Mouse (Mus musculus) E14TG2a.4 (cell line): ENCODE results near the gene Arhgap10.

Experiments
- H3K27me3 ChIP-seq: 2 replicates; pipeline ENCODE4 v1.6.1; 2014; ENCODE audit warnings: low read length, control low read depth; ENCODE audit not compliant: insufficient read depth
- H3K36me3 ChIP-seq: 2 replicates; pipeline ENCODE4 v1.6.1; 2014; ENCODE audit warnings: low read length, control low read depth; ENCODE audit not compliant: insufficient read depth
- H3K4me1 ChIP-seq: replicated peaks from 2 replicates; pipeline ENCODE4 v1.6.1; 2014; ENCODE audit warnings: low read depth, low read length, control low read depth
- H3K4me3 ChIP-seq: replicated peaks from 2 replicates; pipeline ENCODE4 v1.5.1; 2014; ENCODE audit warnings: mild to moderate bottlenecking, low read length
- H3K9me3 ChIP-seq: 2 replicates; pipeline ENCODE4 v1.6.1; 2014; ENCODE audit warnings: low read length, control low read depth
- CTCF ChIP-seq: conservative IDR thresholded peaks from 2 replicates; pipeline ENCODE4 v1.5.1; 2014; ENCODE audit warnings: low read length
- NANOG ChIP-seq: IDR thresholded peaks from 2 replicates; pipeline ENCODE4 v1.6.1; 2014; ENCODE audit warnings: borderline replicate concordance, low read length, mixed read lengths
- POU5F1 ChIP-seq: IDR thresholded peaks from 2 replicates; pipeline ENCODE4 v1.6.1; 2014; ENCODE audit warnings: low read length, borderline replicate concordance

Arhgap10 gene

DNA sequence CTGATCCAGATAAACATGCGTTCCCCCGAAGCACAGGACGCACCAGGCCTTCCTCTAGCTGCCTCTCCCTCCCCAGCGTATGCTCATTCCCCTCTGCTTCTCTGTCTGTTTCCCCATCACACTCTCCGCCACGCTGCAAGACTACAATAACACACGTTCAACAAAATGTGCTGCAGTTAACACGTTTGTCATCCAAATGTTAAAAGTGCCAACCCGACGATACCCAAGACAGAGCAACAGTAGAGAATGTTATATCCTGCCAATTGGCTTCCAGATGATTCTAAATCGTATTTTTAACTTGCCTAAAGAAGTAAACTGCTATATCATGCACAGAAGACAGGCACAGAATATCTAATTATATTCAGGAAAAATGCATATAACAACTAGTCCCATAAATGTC is 223.2 kb downstream of the Arhgap10 start:
- Histone ChIP-seq H3K9me3 (peaks cover 55% of the 10 kb centered on the region), H3K4me1 (no peaks in the 10 kb centered on the region), H3K36me3 (no peaks in the 10 kb centered on the region), H3K27me3 (no peaks in the 10 kb centered on the region), H3K4me3 (no peak overlapping the region)
- TF ChIP-seq POU5F1: no peak
- no peak for TF ChIP-seq CTCF
- no peak for TF ChIP-seq NANOG

GRCm38 (mm10) chr8:77292649-77293048 is 225.1 kb downstream of the Arhgap10 start:
- Histone ChIP-seq H3K36me3 (no peaks in the 10 kb centered on the region), H3K9me3 (peaks cover 41% of the 10 kb centered on the region), H3K4me1 (no peaks in the 10 kb centered on the region), H3K4me3 (no peak overlapping the region), H3K27me3 (no peaks in the 10 kb centered on the region)
- TF ChIP-seq POU5F1: no peak
- no peak for TF ChIP-seq NANOG
- no peak for TF ChIP-seq CTCF

- TF ChIP-seq CTCF (no peak), POU5F1 (no peak), NANOG (no peak)
- no peaks in the 10 kb centered on the region for H3K36me3 ChIP-seq
- no peaks in the 10 kb centered on the region for H3K27me3 ChIP-seq
- no peak overlapping the region for H3K4me3 ChIP-seq
- H3K4me1 ChIP-seq: no peaks in the 10 kb centered on the region
- peaks cover 36% of the 10 kb centered on the region for H3K9me3 ChIP-seq
Measured at GRCm38 (mm10) chr8:77292120-77292519, 225.6 kb downstream of the Arhgap10 start.

GRCm38 (mm10) chr8:77288492-77288891 is 229.3 kb downstream of the Arhgap10 start:
- H3K36me3 ChIP-seq: no peaks in the 10 kb centered on the region
- no peaks in the 10 kb centered on the region for H3K4me1 ChIP-seq
- TF ChIP-seq POU5F1 (no peak), CTCF (no peak), NANOG (no peak)
- H3K27me3 ChIP-seq: no peaks in the 10 kb centered on the region
- H3K4me3 ChIP-seq: no peak overlapping the region
- H3K9me3 ChIP-seq: peaks cover 11% of the 10 kb centered on the region; the same call in 1 of the 2 replicates

GRCm38 (mm10) chr8:77288065-77288464 is 229.7 kb downstream of the Arhgap10 start:
- H3K9me3 ChIP-seq: peaks cover 9% of the 10 kb centered on the region; the same call in 1 of the 2 replicates
- no peaks in the 10 kb centered on the region for H3K36me3 ChIP-seq
- no peaks in the 10 kb centered on the region for H3K27me3 ChIP-seq
- H3K4me3 ChIP-seq: no peak overlapping the region
- no peaks in the 10 kb centered on the region for H3K4me1 ChIP-seq
- TF ChIP-seq CTCF (no peak), POU5F1 (no peak), NANOG (no peak)

DNA sequence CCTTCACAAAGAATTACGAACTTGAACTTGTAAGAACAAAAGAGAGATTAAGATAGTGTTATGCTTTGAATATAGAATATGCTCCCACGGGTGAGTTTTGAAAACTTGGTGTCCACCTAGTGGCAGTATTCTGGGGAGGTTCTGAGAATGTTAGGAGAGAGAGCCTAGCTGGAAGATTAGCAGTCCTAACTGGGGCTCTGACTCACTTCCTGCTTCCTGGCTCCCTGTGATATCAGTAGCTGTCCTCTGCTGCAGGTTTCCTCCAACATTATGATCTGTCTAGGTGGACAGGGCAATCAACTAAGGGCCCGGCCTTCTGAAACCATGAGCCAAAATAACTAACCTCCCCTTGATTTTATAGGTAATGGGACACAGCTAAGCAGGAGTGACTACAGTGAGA is 233.3 kb downstream of the Arhgap10 start:
- Histone ChIP-seq H3K36me3 (no peaks in the 10 kb centered on the region), H3K4me3 (no peak overlapping the region), H3K4me1 (no peaks in the 10 kb centered on the region), H3K9me3 (no peaks in the 10 kb centered on the region), H3K27me3 (no peaks in the 10 kb centered on the region)
- TF ChIP-seq POU5F1 (no peak), NANOG (no peak), CTCF (no peak)

GRCm38 (mm10) chr8:77282605-77283236 is 235.0 kb downstream of the Arhgap10 start:
- Histone ChIP-seq H3K27me3 (no peaks in the 10 kb centered on the region), H3K4me3 (no peak overlapping the region), H3K9me3 (no peaks in the 10 kb centered on the region), H3K36me3 (no peaks in the 10 kb centered on the region), H3K4me1 (no peaks in the 10 kb centered on the region)
- TF ChIP-seq CTCF (no peak), POU5F1 (no peak), NANOG (no peak)

DNA sequence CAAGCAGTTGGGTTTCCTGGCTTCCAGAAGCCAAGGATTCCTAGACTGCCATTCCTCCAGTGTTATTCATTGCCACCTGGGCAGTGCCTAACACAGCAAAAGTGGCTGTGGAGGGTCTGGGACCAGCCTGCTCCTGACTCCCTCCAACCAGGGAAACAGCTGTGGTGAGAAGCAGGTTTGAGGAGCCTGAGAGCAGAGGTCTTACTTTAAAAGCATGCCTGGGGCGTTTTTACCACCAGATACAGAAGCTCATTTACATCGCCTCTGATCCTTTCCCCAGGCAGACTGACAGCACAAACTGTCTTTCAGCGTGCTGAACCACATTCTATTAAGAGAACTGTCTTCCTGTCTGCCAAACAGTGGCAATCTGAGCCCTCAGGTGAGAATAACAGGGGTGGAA is 237.8 kb downstream of the Arhgap10 start:
- Histone ChIP-seq H3K27me3 (no peaks in the 10 kb centered on the region), H3K4me1 (no peaks in the 10 kb centered on the region), H3K36me3 (no peaks in the 10 kb centered on the region), H3K4me3 (no peak overlapping the region), H3K9me3 (no peaks in the 10 kb centered on the region)
- no peak for TF ChIP-seq POU5F1
- TF ChIP-seq CTCF: no peak
- TF ChIP-seq NANOG: no peak

DNA sequence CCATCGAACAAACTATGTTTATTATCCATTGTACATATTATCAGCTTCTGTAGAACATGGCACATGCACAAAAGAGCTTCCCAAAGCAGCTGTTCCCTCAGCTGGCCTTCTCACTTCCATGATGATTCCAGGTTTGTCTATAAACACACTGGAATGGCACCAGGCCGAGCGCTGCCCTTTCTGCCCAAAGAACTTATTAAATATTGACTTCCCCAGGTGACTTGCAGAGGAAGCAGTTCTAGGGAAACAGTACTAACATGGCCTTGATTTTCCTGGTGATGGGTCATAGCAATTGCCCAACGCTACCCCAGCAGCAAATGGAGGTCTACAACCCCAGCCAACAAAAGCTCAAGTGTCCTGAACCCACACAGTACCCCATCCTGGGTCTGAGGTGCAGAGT is 239.5 kb downstream of the Arhgap10 start:
- TF ChIP-seq CTCF (no peak), POU5F1 (no peak), NANOG (no peak)
- H3K9me3 ChIP-seq: no peaks in the 10 kb centered on the region
- H3K4me1 ChIP-seq: no peaks in the 10 kb centered on the region
- no peaks in the 10 kb centered on the region for H3K27me3 ChIP-seq
- no peaks in the 10 kb centered on the region for H3K36me3 ChIP-seq
- no peak overlapping the region for H3K4me3 ChIP-seq
